Mouse (Mus musculus) lung, postnatal 36 days (tissue): ENCODE measurements at regions not wholly inside any gene's neighbourhood (a gene's known extent, or its start where the extent isn't known, plus 50 kb on each side); places are given as distances from the start of the nearest gene placed in this dataset.

Source experiments
- DNase-seq: peaks from one replicate; pipeline ENCODE4 v3.0.0; 2022; ENCODE audit warnings: mixed read lengths

- DNase-seq = no peak
These were observed 586.7 kb downstream of the Ofcc1 start for GRCm38 (mm10) chr13:39774554-39774953.

- no peak for DNase-seq
These were observed 587.1 kb downstream of the Ofcc1 start for GRCm38 (mm10) chr13:39774111-39774510.

GRCm38 (mm10) chr13:39769228-39769627, 592.0 kb downstream of the Ofcc1 start:
- DNase-seq = no peak

DNA sequence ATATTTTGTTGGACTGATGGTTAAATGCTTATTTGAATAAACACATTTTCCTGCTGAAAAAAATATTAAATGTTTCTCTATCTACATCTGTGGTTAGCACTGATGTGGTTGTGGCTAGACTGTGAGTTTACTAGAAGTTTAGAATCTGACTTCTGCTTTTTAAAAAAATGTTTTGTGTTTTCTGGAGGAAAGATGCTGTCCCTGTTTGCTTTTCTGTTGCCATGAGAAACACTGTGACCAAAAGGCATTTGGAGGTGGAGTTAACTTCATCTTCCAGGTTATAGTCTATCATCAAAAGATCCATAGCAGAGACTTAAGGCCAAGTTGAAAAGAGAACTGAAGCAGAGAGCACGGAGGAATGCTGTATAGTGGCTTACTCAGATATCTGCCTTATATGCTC, 594.4 kb downstream of the Ofcc1 start:
- no peak for DNase-seq
